Mouse (Mus musculus) embryonic facial prominence, embryonic 14.5 days (tissue): ENCODE results near the gene Zfp119b. TPM values are rescaled to one million over a fixed set of nuclear protein-coding genes. Genes with fewer than 3 reads are reported as not detected.
"Not testable (repeated sequence)": the region's sequence is repeated elsewhere in the genome, so short reads cannot be mapped to it uniquely, and the experiment has no call there.

Experiments
- ATAC-seq: fragments of 200-750 bp; cut with Nextera tagmentation; 2 replicates; pipeline ENCODE4 v1.8.0; 2017; ENCODE audit warnings: low read depth, moderate number of reproducible peaks, moderate TSS enrichment
- DNase-seq: peaks from one replicate; pipeline ENCODE4 v3.0.0-alpha.2; 2015; ENCODE audit warnings: low spot score
- H3K27ac ChIP-seq: fragments of 300-500 bp; sonication (generic); replicated peaks from 2 replicates; pipeline ENCODE4 v1.5.1; 2014; ENCODE audit warnings: low read depth, mild to moderate bottlenecking, low read length, moderate library complexity
- H3K27me3 ChIP-seq: fragments of 300-500 bp; sonication (generic); replicated peaks from 2 replicates; pipeline ENCODE4 v1.6.1; 2014; ENCODE audit warnings: low read length; ENCODE audit not compliant: control insufficient read depth, insufficient read depth
- H3K36me3 ChIP-seq: fragments of 300-500 bp; sonication (generic); 2 replicates; pipeline ENCODE4 v1.6.1; 2014; ENCODE audit warnings: low read length, mixed read lengths; ENCODE audit not compliant: control insufficient read depth, insufficient read depth
- H3K4me1 ChIP-seq: fragments of 300-500 bp; sonication (generic); 2 replicates; pipeline ENCODE4 v1.6.1; 2014; ENCODE audit warnings: antibody characterized with exemption, low read length; ENCODE audit not compliant: control insufficient read depth, insufficient read depth
- H3K4me2 ChIP-seq: fragments of 300-500 bp; sonication (generic); 2 replicates; pipeline ENCODE4 v1.6.1; 2014; ENCODE audit warnings: low read depth, mild to moderate bottlenecking, low read length, moderate library complexity, mixed read lengths
- H3K4me3 ChIP-seq: fragments of 300-500 bp; sonication (generic); 2 replicates; pipeline ENCODE4 v1.5.1; 2014; ENCODE audit warnings: low read depth, mild to moderate bottlenecking, low read length
- H3K9ac ChIP-seq: fragments of 300-500 bp; sonication (generic); 2 replicates; pipeline ENCODE4 v1.6.1; 2014; ENCODE audit warnings: low read depth, mild to moderate bottlenecking, low read length, moderate library complexity, mixed read lengths
- H3K9me3 ChIP-seq: fragments of 300-500 bp; sonication (generic); 2 replicates; pipeline ENCODE4 v1.6.1; 2016; ENCODE audit warnings: low read length; ENCODE audit not compliant: control insufficient read depth
- WGBS: fragments of 180-500 bp; shearing (Covaris S2); extraction: QIAGEN DNeasy Blood & Tissue Kit; methylation state at CpG from one replicate; pipeline ENCODE4 v1.1.7; 2014; 5-methylcytosine and 5-hydroxymethylcytosine counted together
- polyA plus RNA-seq: library from polyadenylated mRNA; unstranded; fragments of >200 nt; fragmentation: Nextera tagmentation; extraction: Ambion mirVana; gene quantifications from 2 replicates; pipeline ENCODE4 v1.2.1, GENCODE M21; 2014

Gene Zfp119b
- polyA plus RNA-seq, 1 experiment from 2014 or later: 6.0 TPM

DNA sequence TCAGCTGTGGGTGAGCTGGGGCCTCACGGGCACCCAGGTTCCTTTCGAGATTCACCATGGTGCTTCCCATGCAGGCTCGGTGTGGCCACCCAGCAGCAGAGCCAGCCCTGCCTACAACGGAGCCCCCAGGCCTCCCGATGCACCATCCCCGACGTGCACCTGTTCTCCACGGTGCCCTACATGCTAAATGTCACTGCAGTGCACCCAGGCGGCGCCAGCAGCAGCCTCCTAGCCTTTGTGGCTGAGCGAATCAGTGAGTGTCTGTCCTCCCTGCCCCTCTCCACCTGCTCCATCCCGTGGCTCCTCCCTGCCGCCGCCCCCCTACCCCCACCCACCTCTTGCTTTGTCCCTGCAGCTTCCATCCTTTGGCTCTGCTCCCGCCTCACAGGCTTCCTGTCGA lies 4.9 kb upstream of the Zfp119b start:
- Histone ChIP-seq H3K4me2 (no peak overlapping the region), H3K36me3 (no peaks in the 10 kb centered on the region), H3K9ac (no peak overlapping the region), H3K27ac (no peak overlapping the region), H3K27me3 (no peaks in the 10 kb centered on the region), H3K9me3 (no peaks in the 10 kb centered on the region), H3K4me1 (peaks cover 9% of the 10 kb centered on the region), H3K4me3 (no peak overlapping the region)
- 45% methylated on average over 11 of the region's 16 CpGs for WGBS
- DNase-seq: no peak
- ATAC-seq: no peak

DNA sequence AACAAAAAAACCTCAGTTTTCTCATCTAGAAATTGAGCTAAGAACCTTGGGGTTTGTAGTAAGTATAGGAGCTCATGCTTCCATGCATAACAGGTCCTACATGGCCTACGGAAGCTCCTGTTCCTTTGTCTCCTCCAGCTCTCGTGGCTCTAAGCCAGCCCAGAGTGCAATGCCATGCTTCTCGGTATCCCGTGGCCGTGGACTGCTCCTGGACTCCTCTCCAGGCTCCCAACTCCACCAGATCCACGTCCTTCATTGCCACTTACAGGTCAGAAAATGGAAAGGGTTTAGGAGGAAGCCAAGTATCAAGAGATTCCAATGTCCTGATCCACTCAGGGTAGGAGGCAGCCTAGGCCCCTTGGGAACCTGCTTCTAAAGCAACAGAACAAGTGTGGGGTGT lies 4.5 kb upstream of the Zfp119b start:
- Histone ChIP-seq H3K4me2 (no peak overlapping the region), H3K9ac (no peak overlapping the region), H3K4me3 (no peak overlapping the region), H3K27ac (no peak overlapping the region), H3K27me3 (no peaks in the 10 kb centered on the region), H3K9me3 (no peaks in the 10 kb centered on the region), H3K4me1 (peaks cover 9% of the 10 kb centered on the region), H3K36me3 (no peaks in the 10 kb centered on the region)
- ATAC-seq (no peak), DNase-seq (no peak)
- 81% methylated on average over 6 of the region's 6 CpGs for WGBS

DNA sequence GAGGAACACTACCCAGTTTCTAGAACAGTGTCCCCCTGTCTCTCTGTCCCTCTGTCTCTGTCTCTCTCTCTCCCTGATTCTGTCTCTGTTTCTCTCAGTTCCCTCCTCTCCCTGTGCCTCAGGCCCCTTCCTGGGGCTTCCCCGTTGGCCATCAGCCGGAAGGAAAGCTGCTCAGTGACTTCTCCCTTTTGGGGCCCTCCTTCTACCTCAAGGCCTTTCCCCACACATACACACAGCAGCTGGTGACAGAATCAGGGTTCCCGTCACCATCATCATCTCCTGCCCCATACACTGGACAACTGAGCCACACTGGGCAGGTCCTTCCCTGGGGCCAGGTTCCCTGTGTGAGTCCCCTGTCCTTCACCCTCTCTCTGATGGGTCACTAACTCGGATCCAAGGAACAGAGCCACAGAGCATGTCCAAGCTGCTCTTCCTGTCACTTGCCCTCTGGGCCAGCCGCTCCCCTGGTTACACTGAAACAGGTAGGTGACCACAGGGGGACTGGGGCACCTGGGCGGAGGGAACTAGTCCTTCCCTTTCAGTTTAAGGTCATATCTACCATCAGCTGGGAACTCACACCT lies 3.2 kb upstream of the Zfp119b start, which contains the start of gene Ebi3:
Gene Ebi3, plus strand, starts transcription at position 194 of the 581 bp plus-strand sequence.
- ATAC-seq (no peak), DNase-seq (no peak)
- no peak within 1 kb of the TSS for H3K27ac ChIP-seq
- 68% methylated on average over 6 of the region's 6 CpGs for WGBS
- H3K9ac ChIP-seq: no peak within 1 kb of the TSS
- H3K36me3 ChIP-seq: no peaks in the 10 kb centered on the region
- no peak within 1 kb of the TSS for H3K4me2 ChIP-seq
- H3K4me3 ChIP-seq: no peak within 1 kb of the TSS
- no peaks in the 10 kb centered on the region for H3K9me3 ChIP-seq
- H3K27me3 ChIP-seq: no peaks in the 10 kb centered on the region
- peaks cover 5% of the 10 kb centered on the region for H3K4me1 ChIP-seq

GRCm38 (mm10) chr17:55952041-55952440 lies 2.7 kb upstream of the Zfp119b start:
- H3K9me3 ChIP-seq: no peaks in the 10 kb centered on the region
- no peak for DNase-seq
- H3K4me2 ChIP-seq: no peak overlapping the region
- H3K9ac ChIP-seq: no peak overlapping the region
- H3K4me1 ChIP-seq: peaks cover 5% of the 10 kb centered on the region
- H3K36me3 ChIP-seq: no peaks in the 10 kb centered on the region
- H3K27me3 ChIP-seq: no peaks in the 10 kb centered on the region
- no peak overlapping the region for H3K4me3 ChIP-seq
- ATAC-seq: no peak
- H3K27ac ChIP-seq: no peak overlapping the region

- Histone ChIP-seq H3K36me3 (no peaks in the 10 kb centered on the region), H3K27ac (no peak overlapping the region), H3K9me3 (no peaks in the 10 kb centered on the region), H3K27me3 (no peaks in the 10 kb centered on the region), H3K4me2 (no peak overlapping the region), H3K9ac (no peak overlapping the region), H3K4me1 (no peaks in the 10 kb centered on the region), H3K4me3 (no peak overlapping the region)
- ATAC-seq: no peak
- no peak for DNase-seq
- 74% methylated on average over 9 of the region's 9 CpGs for WGBS
Measured at GRCm38 (mm10) chr17:55950601-55951000, 1.3 kb upstream of the Zfp119b start.

DNA sequence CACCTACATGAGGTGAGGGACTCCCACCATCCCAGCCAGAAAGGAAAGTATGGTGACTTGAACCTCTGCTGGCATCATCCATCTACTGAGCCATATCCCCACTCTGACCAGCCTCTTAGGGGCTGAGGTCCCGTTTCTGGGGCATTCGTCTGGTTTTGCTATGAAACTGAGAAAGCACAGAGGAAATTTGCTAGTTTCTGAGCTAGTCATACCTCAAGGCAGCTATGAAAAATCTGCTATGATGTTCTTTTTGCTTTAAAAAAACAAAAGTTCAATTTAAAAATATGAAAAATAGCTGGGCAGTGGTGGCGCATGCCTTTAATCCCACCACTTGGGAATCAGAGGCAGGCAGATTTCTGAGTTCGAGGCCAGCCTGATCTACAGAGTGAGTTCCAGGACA lies 653 bp downstream of the Zfp119b start:
- Histone ChIP-seq H3K4me2 (no peak overlapping the region), H3K9me3 (no peaks in the 10 kb centered on the region), H3K27me3 (no peaks in the 10 kb centered on the region), H3K36me3 (no peaks in the 10 kb centered on the region), H3K9ac (no peak overlapping the region), H3K4me1 (no peaks in the 10 kb centered on the region), H3K4me3 (no peak overlapping the region), H3K27ac (no peak overlapping the region)
- ATAC-seq: no peak
- WGBS: 83% methylated on average over 4 of the region's 4 CpGs
- DNase-seq: no peak

- Histone ChIP-seq H3K9ac (peak overlapping the region; percentile 70), H3K4me1 (no peaks in the 10 kb centered on the region), H3K36me3 (peaks cover 5% of the 10 kb centered on the region; the same call in 1 of the 2 replicates), H3K27me3 (no peaks in the 10 kb centered on the region), H3K27ac (peak overlapping the region; percentile 85), H3K9me3 (no peaks in the 10 kb centered on the region), H3K4me2 (peak overlapping the region; percentile 78), H3K4me3 (peak overlapping the region; percentile 48)
- DNase-seq (no peak), ATAC-seq (no peak)
- WGBS: 30% methylated on average over 5 of the region's 5 CpGs
Measured at GRCm38 (mm10) chr17:55945696-55946095, 3.6 kb downstream of the Zfp119b start.

DNA sequence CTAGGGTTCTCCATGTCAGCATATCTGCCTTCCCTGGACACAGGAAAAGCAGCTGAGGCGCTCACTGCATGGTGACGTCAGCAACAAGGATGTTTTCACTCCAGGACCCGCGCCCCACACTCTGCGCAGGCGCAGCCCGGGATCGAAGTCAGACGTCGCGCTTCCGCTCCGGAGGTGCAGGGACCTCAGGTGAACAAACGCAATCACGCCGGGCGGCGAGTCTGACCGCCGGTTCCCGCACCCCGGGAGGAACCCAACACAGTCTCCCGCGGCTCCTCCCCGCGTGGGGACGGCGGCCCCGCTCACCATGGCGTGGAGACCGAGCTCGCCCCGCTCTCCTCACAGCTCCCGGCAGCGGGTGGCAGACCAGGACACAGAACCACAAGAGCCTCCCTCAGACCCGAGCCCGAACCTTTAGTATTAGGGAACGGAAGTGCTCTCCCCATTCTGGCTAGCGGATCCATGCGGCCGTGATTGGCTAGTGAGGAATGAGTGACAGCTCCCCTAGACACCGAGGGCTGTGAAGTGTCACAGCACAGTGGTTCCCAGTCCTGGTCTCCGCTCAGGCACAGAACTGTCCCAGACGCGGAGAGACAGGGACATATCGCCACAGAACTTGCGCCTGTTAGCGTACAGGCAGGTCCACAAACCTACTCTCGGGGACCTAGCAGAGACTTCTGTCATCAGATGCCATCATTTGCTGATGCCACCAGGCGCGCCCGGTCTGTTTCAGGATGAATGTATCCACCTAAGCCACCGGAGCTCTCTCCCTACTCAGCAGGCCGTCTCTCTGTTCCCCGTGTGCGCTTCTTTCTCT lies 4.2 kb downstream of the Zfp119b start:
- not testable (repeated sequence) for H3K4me1 ChIP-seq, H3K27me3 ChIP-seq, H3K9me3 ChIP-seq, H3K36me3 ChIP-seq
- peak; percentile 98 for ATAC-seq
- WGBS: under 1% methylated on average over 32 of the region's 56 CpGs
- Histone ChIP-seq H3K4me2 (peak overlapping the region; percentile 78), H3K27ac (peak overlapping the region; percentile 85), H3K9ac (peak overlapping the region; percentile 70), H3K4me3 (peak overlapping the region; percentile 48)
- DNase-seq: peak; percentile 87
